13 mouse cellular contexts compared by ENCODE assay signal in the genomic region with DNA sequence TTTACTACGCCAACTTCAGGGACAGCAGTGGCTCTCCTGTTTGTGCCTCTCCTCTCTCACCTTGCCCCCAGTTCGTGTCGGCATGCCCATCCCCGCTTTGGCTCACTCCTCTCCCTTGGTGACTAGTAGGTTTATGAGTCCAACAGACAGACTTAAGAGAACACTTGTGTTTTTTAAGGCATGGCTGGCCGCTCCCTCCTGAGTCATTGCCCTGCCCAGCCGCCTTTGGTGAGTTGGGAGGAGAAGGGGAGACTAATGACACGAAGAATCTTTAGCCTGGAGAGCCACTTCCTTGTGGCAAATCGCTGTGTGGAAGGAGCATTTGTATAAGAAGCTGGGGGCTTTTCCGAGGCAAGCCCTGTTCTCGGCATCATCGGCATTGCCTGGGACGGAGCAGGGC.
DNase-seq lines count a peak whose midpoint lies in the region; ATAC-seq and TF ChIP-seq lines count a peak whose summit lies in the region.
"Had no signal": no experiment of that assay in that cellular context is flagged by ENCODE, and none has a peak within 500 bp of the region (broad histone marks: within the 10 kb centered on the region; RNA-seq: fewer than 3 reads in every experiment).

No protein-coding gene starts in this region.

- no peak overlapping the region for H3K9ac ChIP-seq in kidney, embryonic 15.5 days
- H3K9ac ChIP-seq in neural tube, embryonic 14.5 days (replicated peaks; ENCODE audit: low read depth, low read length): no peak overlapping the region
- H3K9ac ChIP-seq: neural tube, embryonic 12.5 days had no signal

- peak overlapping the region; percentile 38 for H3ac ChIP-seq in C2C12 (ENCODE audit: control insufficient read depth, insufficient read length, low read depth)

- no peak for ATAC-seq in kidney, embryonic 15.5 days (replicated peaks; ENCODE audit: low FRiP score)
- ATAC-seq in neural tube, embryonic 14.5 days (ENCODE audit: low read depth): no peak
- ATAC-seq in megakaryocyte, adult 5-6 weeks (ENCODE audit: poor library complexity, severe bottlenecking): no peak

- no peaks in the 10 kb centered on the region; the same call in 1 of the 2 replicates for H3K9me3 ChIP-seq in kidney, embryonic 15.5 days (replicated peaks)
- H3K9me3 ChIP-seq in neural tube, embryonic 14.5 days (ENCODE audit: control insufficient read depth, low read length): no peaks in the 10 kb centered on the region
- H3K9me3 ChIP-seq: neural tube, embryonic 12.5 days had no signal

- no peaks in the 10 kb centered on the region for H3K79me2 ChIP-seq in C2C12 (ENCODE audit: control insufficient read depth, insufficient read depth)

- TF ChIP-seq CTCF in C2C12 (IDR thresholded peaks at IDR 0.05; ENCODE audit: control insufficient read depth, insufficient read depth, insufficient read length): no peak

- H3K27ac ChIP-seq in kidney, embryonic 15.5 days: 0 out of 2 replicates have a peak overlapping the region, but pooled peaks have one; percentile 65
- peak overlapping the region; percentile 57 for H3K27ac ChIP-seq in neural tube, embryonic 14.5 days (ENCODE audit: low read depth, low read length)
- H3K27ac ChIP-seq: neural tube, embryonic 12.5 days had no signal

- 0 out of 2 replicates have a peak, but pooled peaks cover 8% of the 10 kb centered on the region for H3K27me3 ChIP-seq in kidney, embryonic 15.5 days
- no peaks in the 10 kb centered on the region for H3K27me3 ChIP-seq in C2C12 (ENCODE audit: control insufficient read depth, insufficient read depth, insufficient read length)
- no peaks in the 10 kb centered on the region for H3K27me3 ChIP-seq in neural tube, embryonic 14.5 days (ENCODE audit: control insufficient read depth, insufficient read depth, low read length)
- H3K27me3 ChIP-seq: CH12.LX had no signal

- no peaks in the 10 kb centered on the region for H3K79me3 ChIP-seq in C2C12 (ENCODE audit: low read depth)

- peaks cover 52% of the 10 kb centered on the region for H3K4me1 ChIP-seq in kidney, embryonic 15.5 days
- peaks cover 32% of the 10 kb centered on the region for H3K4me1 ChIP-seq in neural tube, embryonic 14.5 days (ENCODE audit: control insufficient read depth, insufficient read depth, low read length)

- 46% methylated on average over 12 of the region's 12 CpGs for WGBS in kidney, embryonic 15.5 days
- 53% methylated on average over 12 of the region's 12 CpGs for WGBS in neural tube, embryonic 14.5 days

- H3K36me3 ChIP-seq in kidney, embryonic 15.5 days: no peaks in the 10 kb centered on the region
- H3K36me3 ChIP-seq in C2C12 (ENCODE audit: control insufficient read depth, insufficient read depth): no peaks in the 10 kb centered on the region
- no peaks in the 10 kb centered on the region for H3K36me3 ChIP-seq in neural tube, embryonic 14.5 days (ENCODE audit: control insufficient read depth, insufficient read depth, low read length)
- H3K36me3 ChIP-seq: neural tube, embryonic 12.5 days had no signal

- peak overlapping the region; percentile 50 for H3K4me2 ChIP-seq in kidney, embryonic 15.5 days
- peak overlapping the region; percentile 33; the same call in 1 of the 2 replicates for H3K4me2 ChIP-seq in neural tube, embryonic 14.5 days (ENCODE audit: low read depth, low read length)

- no peak for DNase-seq in kidney, postnatal 10 days
- DNase-seq in fibroblast of lung, adult 2 months (ENCODE audit: low read depth): peak; percentile 40
- no peak for DNase-seq in right cerebral cortex, postnatal 14 days
- DNase-seq: cerebellum, adult 2 months; lung, adult 18-20 months; right cerebral cortex, adult 18-20 months; thymus, postnatal 36 days had no signal

- H3K4me3 ChIP-seq in kidney, embryonic 15.5 days (replicated peaks): no peak overlapping the region
- no peak overlapping the region for H3K4me3 ChIP-seq in C2C12 (ENCODE audit: insufficient read depth, poor library complexity, severe bottlenecking)
- no peak overlapping the region for H3K4me3 ChIP-seq in neural tube, embryonic 14.5 days (ENCODE audit: low read depth, low read length)
- H3K4me3 ChIP-seq: neural tube, embryonic 12.5 days had no signal

TF ChIP-seq in C2C12, 6 proteins besides CTCF, POLR2A, EP300 and RAD21:
- TF ChIP-seq FOSL1 (IDR thresholded peaks at IDR 0.05; ENCODE audit: insufficient read depth, low read length, poor library complexity, severe bottlenecking) (no peak), USF1 (IDR thresholded peaks at IDR 0.05; ENCODE audit: low read depth) (no peak), CEBPB (IDR thresholded peaks at IDR 0.05; ENCODE audit: low read depth) (no peak), MYOD1 (IDR thresholded peaks at IDR 0.05; ENCODE audit: control insufficient read depth, insufficient read length, low read depth) (no peak)
